Mouse (Mus musculus): ENCODE measurements around the gene Exo1.

The Exo1 gene

GRCm38 (mm10) chr1:175950851-175951250 lies 70.5 kb downstream of the Exo1 start:
- no peak for DNase-seq (ENCODE audit: low spot score in 2 of 2)

GRCm38 (mm10) chr1:175961786-175962185 lies 81.4 kb downstream of the Exo1 start:
- no peak for DNase-seq (ENCODE audit: low spot score in 2 of 2)

Data from right cerebral cortex, postnatal 36 days (tissue).